Mouse (Mus musculus) forebrain, embryonic 15.5 days (tissue): Measurements from ENCODE around the gene Ankrd60. TPM values are rescaled to one million over a fixed set of nuclear protein-coding genes. Genes with fewer than 3 reads are reported as not detected.

Source experiments
- ATAC-seq: fragments of 200-750 bp; cut with Nextera tagmentation; replicated peaks from 2 replicates; pipeline ENCODE4 v1.8.0; 2017; ENCODE audit warnings: mild to moderate bottlenecking, moderate TSS enrichment, moderate library complexity
- H3K27ac ChIP-seq: fragments of 300-500 bp; sonication (generic); replicated peaks from 2 replicates; pipeline ENCODE4 v1.5.1; 2015; ENCODE audit warnings: mild to moderate bottlenecking, inconsistent platforms
- H3K27me3 ChIP-seq: fragments of 300-500 bp; sonication (generic); 2 replicates; pipeline ENCODE4 v1.6.1; 2015; ENCODE audit warnings: inconsistent platforms
- H3K36me3 ChIP-seq: fragments of 300-500 bp; sonication (generic); 2 replicates; pipeline ENCODE4 v1.6.1; 2015; ENCODE audit warnings: mild to moderate bottlenecking, inconsistent platforms
- H3K4me1 ChIP-seq: fragments of 300-500 bp; sonication (generic); 2 replicates; pipeline ENCODE4 v1.6.1; 2015; ENCODE audit warnings: inconsistent platforms
- H3K4me2 ChIP-seq: fragments of 300-500 bp; sonication (generic); replicated peaks from 2 replicates; pipeline ENCODE4 v1.6.1; 2015; ENCODE audit warnings: mild to moderate bottlenecking, inconsistent platforms
- H3K4me3 ChIP-seq: fragments of 300-500 bp; sonication (generic); 2 replicates; pipeline ENCODE4 v1.5.1; 2015; ENCODE audit warnings: mild to moderate bottlenecking, inconsistent platforms
- H3K9ac ChIP-seq: fragments of 300-500 bp; sonication (generic); replicated peaks from 2 replicates; pipeline ENCODE4 v1.6.1; 2015; ENCODE audit warnings: mild to moderate bottlenecking, inconsistent platforms
- H3K9me3 ChIP-seq: fragments of 300-500 bp; sonication (generic); 2 replicates; pipeline ENCODE4 v1.6.1; 2016; ENCODE audit warnings: inconsistent platforms
- WGBS: fragments of 180-500 bp; shearing (Covaris S2); methylation state at CpG from one replicate; pipeline ENCODE4 v1.1.7; 2015; ENCODE audit warnings: mixed read lengths; 5-methylcytosine and 5-hydroxymethylcytosine counted together
- polyA plus RNA-seq: library from polyadenylated mRNA; unstranded; fragments of >200 nt; fragmentation: Nextera tagmentation; extraction: Ambion mirVana; gene quantifications from 2 replicates; pipeline ENCODE4 v1.2.1, GENCODE M21; 2015

Ankrd60 gene
- polyA plus RNA-seq, 1 experiment from 2014 or later, result not detected

DNA sequence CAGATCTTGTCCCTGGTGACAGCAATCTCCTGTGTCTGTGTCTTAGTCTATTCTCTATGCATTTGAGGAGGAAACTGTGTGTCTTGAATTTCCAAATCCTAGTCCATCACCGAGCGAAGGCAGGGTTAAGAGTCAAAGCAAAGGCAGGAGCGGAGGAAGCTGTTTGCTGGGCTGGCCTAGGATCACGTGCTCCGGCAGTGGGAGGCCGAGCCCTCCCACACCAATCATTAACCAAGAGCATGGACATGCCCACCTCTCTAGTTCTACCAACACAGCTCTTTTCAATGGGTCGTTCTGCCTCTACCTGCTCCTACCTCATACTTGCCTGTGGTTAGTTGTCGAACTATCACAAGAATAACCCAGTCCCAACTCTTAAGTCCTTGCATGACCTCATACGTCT, 42.3 kb downstream of the Ankrd60 start:
- no peaks in the 10 kb centered on the region for H3K27me3 ChIP-seq
- ATAC-seq, result no peak

DNA sequence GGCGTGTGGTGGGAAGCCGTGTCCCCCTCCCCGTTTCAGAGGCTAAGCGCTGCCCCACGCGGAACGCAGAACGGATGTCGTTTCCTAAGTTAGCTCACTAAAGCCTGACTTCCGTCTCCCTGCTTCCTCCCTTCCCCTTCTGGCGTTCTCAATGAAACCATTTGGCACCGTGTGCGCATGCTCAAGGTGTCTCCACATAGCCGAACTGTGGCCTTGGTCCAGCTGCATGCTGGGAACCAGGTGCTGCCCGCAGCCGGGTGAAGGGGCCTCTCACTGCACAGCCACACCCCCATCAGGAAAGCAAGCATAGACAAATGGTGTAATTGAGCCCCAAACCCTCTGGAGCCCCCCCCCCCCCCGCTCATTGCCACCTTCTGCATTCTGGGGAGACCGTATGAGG, 42.8 kb downstream of the Ankrd60 start:
- H3K27me3 ChIP-seq, result no peaks in the 10 kb centered on the region
- H3K36me3 ChIP-seq, result no peaks in the 10 kb centered on the region
- no peak overlapping the region for H3K4me3 ChIP-seq
- no peaks in the 10 kb centered on the region for H3K4me1 ChIP-seq
- no peak overlapping the region for H3K27ac ChIP-seq
- H3K4me2 ChIP-seq, result no peak overlapping the region
- WGBS, result 86% methylated on average over 18 of the region's 18 CpGs
- H3K9ac ChIP-seq, result no peak overlapping the region
- no peaks in the 10 kb centered on the region for H3K9me3 ChIP-seq
- ATAC-seq, result no peak

More for the DNA sequence above, 42.3 kb downstream of the Ankrd60 start:
- Histone ChIP-seq H3K4me3 (no peak overlapping the region), H3K9me3 (no peaks in the 10 kb centered on the region), H3K36me3 (no peaks in the 10 kb centered on the region), H3K4me2 (no peak overlapping the region), H3K9ac (no peak overlapping the region), H3K27ac (no peak overlapping the region), H3K4me1 (no peaks in the 10 kb centered on the region)
- whole genome bisulfite sequencing, result 94% methylated on average over 9 of the region's 9 CpGs

DNA sequence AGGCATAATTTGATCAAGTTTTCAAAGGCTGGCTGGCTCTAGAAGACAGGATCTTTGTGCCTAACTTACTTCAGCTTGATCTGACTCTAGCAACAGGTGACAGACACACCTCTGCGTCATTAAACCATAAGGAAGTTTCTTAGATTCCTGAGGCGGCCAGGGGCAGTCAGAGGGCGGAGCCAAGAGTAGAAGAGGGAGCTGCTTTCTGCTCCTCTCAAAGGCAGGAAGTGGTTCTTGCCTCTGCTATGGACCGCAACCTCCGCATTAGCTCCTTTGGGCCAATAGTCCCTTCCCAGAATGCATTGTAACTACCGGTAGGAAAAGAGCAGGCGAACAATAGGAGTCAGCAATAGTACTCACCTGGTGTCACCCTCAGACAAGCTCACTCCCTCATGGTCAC, 43.6 kb downstream of the Ankrd60 start:
- WGBS, result 84% methylated on average over 7 of the region's 7 CpGs
- H3K4me3 ChIP-seq, result no peak overlapping the region
- no peak overlapping the region for H3K27ac ChIP-seq
- H3K4me2 ChIP-seq, result no peak overlapping the region
- no peak overlapping the region for H3K9ac ChIP-seq
- ATAC-seq, result no peak
- H3K9me3 ChIP-seq, result no peaks in the 10 kb centered on the region
- H3K36me3 ChIP-seq, result no peaks in the 10 kb centered on the region
- no peaks in the 10 kb centered on the region for H3K27me3 ChIP-seq
- H3K4me1 ChIP-seq, result no peaks in the 10 kb centered on the region

DNA sequence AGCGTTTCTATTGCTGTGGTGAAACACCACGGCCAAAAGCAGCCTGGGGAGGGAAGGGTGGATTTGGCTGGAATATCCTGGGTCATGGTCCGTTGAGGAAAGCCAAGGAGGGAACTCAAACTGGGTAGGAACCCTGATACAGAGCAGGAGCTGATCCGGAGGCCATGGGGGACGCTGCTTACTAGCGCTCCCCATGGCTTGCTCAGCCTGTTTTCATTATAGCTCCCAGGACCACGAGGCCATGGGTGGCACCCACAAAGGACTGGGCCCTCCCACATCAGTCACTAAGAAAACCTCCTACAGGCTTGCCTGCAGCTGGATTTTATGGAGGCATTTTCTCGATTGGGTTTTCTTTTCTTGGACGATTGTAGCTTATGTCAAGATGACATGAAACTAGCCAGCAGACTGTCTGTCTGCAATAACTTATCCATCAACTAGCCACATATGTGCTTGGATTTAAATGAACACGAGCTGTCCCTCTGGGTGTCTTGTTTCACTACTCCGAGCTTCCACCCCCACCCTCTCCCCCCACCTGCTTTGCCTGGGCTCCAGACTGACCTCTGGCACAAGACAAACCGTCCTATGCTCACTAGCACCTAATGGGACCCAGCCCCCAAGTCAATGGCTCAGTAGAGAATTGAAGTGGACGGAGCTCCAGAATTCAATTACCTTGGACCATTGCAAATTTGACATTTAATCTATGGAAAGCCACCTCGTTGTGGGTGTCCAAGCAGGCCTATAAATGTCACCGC, 45.3 kb downstream of the Ankrd60 start:
- WGBS, result 78% methylated on average over 15 of the region's 15 CpGs
- no peaks in the 10 kb centered on the region for H3K9me3 ChIP-seq
- H3K27me3 ChIP-seq, result no peaks in the 10 kb centered on the region
- no peaks in the 10 kb centered on the region for H3K36me3 ChIP-seq
- ATAC-seq, result no peak
- no peaks in the 10 kb centered on the region for H3K4me1 ChIP-seq
- no peak overlapping the region for H3K27ac ChIP-seq
- no peak overlapping the region for H3K4me2 ChIP-seq
- no peak overlapping the region for H3K9ac ChIP-seq
- H3K4me3 ChIP-seq, result no peak overlapping the region

DNA sequence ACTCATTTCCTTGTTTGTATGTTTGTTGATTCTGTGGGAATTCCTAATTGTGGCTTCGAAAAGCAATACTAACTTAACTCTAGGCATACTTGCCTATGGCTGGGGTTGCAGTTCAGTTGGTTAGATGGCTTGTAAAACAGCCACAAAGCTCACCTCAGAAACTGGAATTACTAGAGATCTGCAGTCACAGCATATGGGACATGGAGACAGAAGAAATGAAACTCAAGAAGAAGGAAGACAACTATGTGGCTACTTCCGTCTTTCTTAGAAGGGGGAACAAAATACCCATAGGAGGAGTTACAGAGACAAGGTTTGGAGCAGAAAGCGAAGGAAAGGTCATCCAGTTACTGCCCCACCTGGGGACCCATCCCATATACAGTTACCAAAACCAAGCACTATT, 49.7 kb downstream of the Ankrd60 start:
- Histone ChIP-seq H3K4me3 (no peak overlapping the region), H3K27ac (no peak overlapping the region), H3K36me3 (no peaks in the 10 kb centered on the region), H3K27me3 (no peaks in the 10 kb centered on the region), H3K4me2 (no peak overlapping the region), H3K4me1 (no peaks in the 10 kb centered on the region), H3K9ac (no peak overlapping the region), H3K9me3 (no peaks in the 10 kb centered on the region)
- 83% methylated on average over 3 of the region's 3 CpGs for WGBS
- ATAC-seq, result no peak

DNA sequence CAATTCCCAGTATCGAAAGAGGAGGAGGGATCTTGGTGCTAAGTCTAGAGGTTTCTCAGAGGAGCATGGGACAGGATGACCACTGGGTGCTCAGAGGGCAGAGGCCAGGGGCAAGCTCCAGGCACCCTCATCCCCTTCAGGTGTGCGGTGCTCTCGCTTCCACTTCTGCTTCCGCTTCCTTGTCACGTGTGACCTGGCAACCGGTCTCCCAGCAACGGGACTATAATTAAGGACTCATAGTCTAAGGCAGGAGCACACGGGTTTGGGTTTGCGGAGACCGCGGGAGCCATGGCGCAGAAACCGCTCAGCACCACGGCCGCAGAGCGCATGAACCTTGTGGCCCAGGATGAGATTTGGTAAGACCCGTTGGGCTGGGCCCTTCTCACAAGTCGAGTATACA, 55.8 kb downstream of the Ankrd60 start, which contains the start of gene 1700021F07Rik:
1700021F07Rik (plus strand) TSS at position 211 of the 400 bp plus-strand sequence.
- Histone ChIP-seq H3K4me3 (no peak within 1 kb of the TSS), H3K27ac (no peak within 1 kb of the TSS), H3K4me1 (no peaks in the 10 kb centered on the region), H3K27me3 (no peaks in the 10 kb centered on the region), H3K9me3 (no peaks in the 10 kb centered on the region), H3K36me3 (no peaks in the 10 kb centered on the region), H3K4me2 (no peak within 1 kb of the TSS), H3K9ac (no peak within 1 kb of the TSS)
- ATAC-seq, result no peak
- WGBS, result 93% methylated on average over 18 of the region's 18 CpGs

Other genes with a start within 250 kb of the Ankrd60 start
- gene 1700021F07Rik, start 55.8 kb downstream of the Ankrd60 start, polyA plus RNA-seq, result not detected in 2 replicates
- 35.3 and 36.9 TPM in 2 replicates for gene Rab22a, start 81.4 kb upstream of the Ankrd60 start, polyA plus RNA-seq
- not detected in 2 replicates for gene 1700010B08Rik, start 141.1 kb upstream of the Ankrd60 start, polyA plus RNA-seq
- gene Vapb, start 159.1 kb upstream of the Ankrd60 start, polyA plus RNA-seq, result 8.7 and 15.7 TPM in 2 replicates